Mouse (Mus musculus) olfactory bulb, adult 2 months (tissue): ENCODE results near the gene 2310022B05Rik.

Experiments used
- CTCF ChIP-seq: fragments of 200-500 bp; IDR thresholded peaks from 2 replicates; pipeline ENCODE4 v1.5.1; 2012; ENCODE audit warnings: low read depth, mild to moderate bottlenecking, low read length, moderate library complexity; ENCODE audit not compliant: insufficient read depth
- POLR2A ChIP-seq: fragments of 200-500 bp; IDR thresholded peaks from 2 replicates; pipeline ENCODE4 v1.6.1; 2012; ENCODE audit warnings: mild to moderate bottlenecking, low read depth, low read length, moderate library complexity; ENCODE audit not compliant: insufficient read depth

GRCm38 (mm10) chr8:124604066-124604465, 59.1 kb downstream of the 2310022B05Rik start:
- no peak for TF ChIP-seq CTCF
- TF ChIP-seq POLR2A, result no peak
